Mouse (Mus musculus): ENCODE data around the gene Rab23.

DNA sequence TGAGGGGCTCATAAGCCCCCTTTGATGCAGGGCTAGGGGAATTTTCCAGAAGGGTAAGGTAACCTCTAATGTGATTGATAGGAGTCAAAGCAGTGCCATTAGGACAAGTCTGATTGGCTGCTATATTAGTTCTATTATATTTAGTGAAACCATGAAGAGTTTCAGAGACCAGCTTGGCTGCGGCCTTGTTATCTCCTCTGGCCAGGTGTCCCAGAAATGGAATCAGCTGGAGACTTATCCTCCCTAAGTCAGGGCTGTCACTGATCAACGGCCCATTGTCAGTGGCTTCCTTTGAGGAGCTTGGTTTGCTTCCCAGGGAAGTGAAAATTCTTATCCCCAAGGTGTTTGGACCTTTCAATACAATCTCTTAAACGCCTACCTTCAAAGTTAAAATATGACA lies 47.6 kb upstream of the Rab23 start:
- TF ChIP-seq POLR2A (IDR thresholded peaks at IDR 0.05; ENCODE audit: insufficient read depth, low read depth, low read length) (no peak), CTCF (IDR thresholded peaks at IDR 0.05; ENCODE audit: insufficient read depth, low read depth, low read length) (no peak)

All from olfactory bulb, adult 2 months (tissue).